Mouse (Mus musculus) stomach, embryonic 16.5 days (tissue): ENCODE measurements around the gene Tsacc. TPM values are rescaled to one million over a fixed set of nuclear protein-coding genes. Genes with fewer than 3 reads are reported as not detected.
"Not testable (repeated sequence)": the region's sequence is repeated elsewhere in the genome, so short reads cannot be mapped to it uniquely, and the experiment has no call there.

ENCODE experiments used
- ATAC-seq: fragments of 200-750 bp; cut with Nextera tagmentation; 2 replicates; pipeline ENCODE4 v1.8.0; 2017; ENCODE audit warnings: moderate number of reproducible peaks, moderate TSS enrichment; ENCODE audit not compliant: insufficient read depth, low FRiP score
- H3K27ac ChIP-seq: fragments of 300-500 bp; sonication (generic); 2 replicates; pipeline ENCODE4 v1.5.1; 2014; ENCODE audit warnings: low read length
- H3K27me3 ChIP-seq: fragments of 300-500 bp; sonication (generic); 2 replicates; pipeline ENCODE4 v1.6.1; 2014; ENCODE audit warnings: low read length, control low read depth, mixed read lengths; ENCODE audit not compliant: control insufficient read depth, insufficient read depth
- H3K36me3 ChIP-seq: fragments of 300-500 bp; sonication (generic); 2 replicates; pipeline ENCODE4 v1.6.1; 2014; ENCODE audit warnings: low read length; ENCODE audit not compliant: control insufficient read depth, insufficient read depth
- H3K4me1 ChIP-seq: fragments of 300-500 bp; sonication (generic); 2 replicates; pipeline ENCODE4 v1.6.1; 2014; ENCODE audit warnings: low read length, control low read depth, mixed read lengths; ENCODE audit not compliant: control insufficient read depth, insufficient read depth
- H3K4me2 ChIP-seq: fragments of 300-500 bp; sonication (generic); 2 replicates; pipeline ENCODE4 v1.6.1; 2014; ENCODE audit warnings: low read depth, low read length, mixed read lengths
- H3K4me3 ChIP-seq: fragments of 300-500 bp; sonication (generic); replicated peaks from 2 replicates; pipeline ENCODE4 v1.5.1; 2014; ENCODE audit warnings: mild to moderate bottlenecking, low read length
- H3K9ac ChIP-seq: fragments of 300-500 bp; sonication (generic); 2 replicates; pipeline ENCODE4 v1.6.1; 2014; ENCODE audit warnings: low read length
- H3K9me3 ChIP-seq: fragments of 300-500 bp; sonication (generic); replicated peaks from 2 replicates; pipeline ENCODE4 v1.6.1; 2016; ENCODE audit warnings: low read length, control low read depth; ENCODE audit not compliant: control insufficient read depth
- WGBS: fragments of 180-500 bp; shearing (Covaris S2); extraction: QIAGEN DNeasy Blood & Tissue Kit; methylation state at CpG from one replicate; pipeline ENCODE4 v1.1.7; 2014; 5-methylcytosine and 5-hydroxymethylcytosine counted together
- polyA plus RNA-seq: library from polyadenylated mRNA; unstranded; fragments of >200 nt; fragmentation: Nextera tagmentation; extraction: Ambion mirVana; gene quantifications from 2 replicates; pipeline ENCODE4 v1.2.1, GENCODE M21; 2015

Tsacc gene
- polyA plus RNA-seq, 1 experiment from 2014 or later = 12.0 TPM

- H3K27me3 ChIP-seq = no peaks in the 10 kb centered on the region
- peak overlapping the region; percentile 83 for H3K4me3 ChIP-seq
- no peaks in the 10 kb centered on the region for H3K36me3 ChIP-seq
- peak overlapping the region; percentile 84 for H3K4me2 ChIP-seq
- peak overlapping the region; percentile 57 for H3K9ac ChIP-seq
- WGBS = 34% methylated on average over 12 of the region's 12 CpGs
- no peaks in the 10 kb centered on the region for H3K9me3 ChIP-seq
- H3K27ac ChIP-seq = peak overlapping the region; percentile 97
- peaks cover 33% of the 10 kb centered on the region for H3K4me1 ChIP-seq
- ATAC-seq = peak; percentile 67
Measured at GRCm38 (mm10) chr3:88334029-88334658, 37.3 kb upstream of the Tsacc start.

DNA sequence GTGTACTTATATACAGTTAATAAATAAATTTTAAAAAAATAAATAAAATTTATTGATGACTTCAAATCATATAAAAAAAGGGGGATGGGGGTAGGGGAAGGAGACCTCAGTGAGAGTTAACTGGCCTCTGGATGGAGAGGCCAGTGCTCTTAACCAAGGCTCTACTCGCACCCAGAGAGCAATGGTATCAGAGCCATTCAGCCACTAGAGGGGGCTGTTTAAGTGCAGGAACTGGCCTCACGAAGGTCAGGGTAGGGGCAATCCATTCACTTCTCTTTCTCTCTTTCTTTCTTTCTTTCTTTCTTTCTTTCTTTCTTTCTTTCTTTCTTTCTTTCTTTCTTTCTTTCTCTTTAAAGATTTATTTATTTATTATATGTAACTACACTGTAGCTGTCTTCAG lies 34.5 kb upstream of the Tsacc start:
- peaks cover 16% of the 10 kb centered on the region for H3K4me1 ChIP-seq
- no peak overlapping the region for H3K4me2 ChIP-seq
- no peak overlapping the region for H3K27ac ChIP-seq
- ATAC-seq = no peak
- H3K9me3 ChIP-seq = no peaks in the 10 kb centered on the region
- WGBS = 31% methylated on average over 2 of the region's 2 CpGs
- no peak overlapping the region for H3K4me3 ChIP-seq
- no peaks in the 10 kb centered on the region for H3K27me3 ChIP-seq
- H3K9ac ChIP-seq = no peak overlapping the region
- peaks cover 7% of the 10 kb centered on the region; the same call in 1 of the 2 replicates for H3K36me3 ChIP-seq

DNA sequence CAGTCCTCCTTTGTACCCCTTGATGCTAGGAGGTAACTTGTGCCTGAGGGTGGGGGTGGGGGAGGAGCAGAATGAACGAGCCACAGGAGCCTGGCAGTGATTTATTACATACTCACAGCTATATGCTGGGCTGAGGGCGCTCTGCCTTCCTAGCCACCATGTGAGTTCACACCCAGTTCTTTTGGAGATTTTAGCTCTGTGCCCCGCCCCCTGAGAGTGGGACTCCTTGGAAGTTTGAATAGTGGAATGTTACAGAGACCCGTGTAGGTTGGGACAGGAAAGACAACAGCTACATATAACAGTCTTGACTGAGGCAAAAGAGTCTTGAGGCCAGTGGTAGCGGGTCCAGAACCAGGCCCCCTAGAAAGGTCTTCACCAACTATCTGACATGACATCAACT lies 32.2 kb upstream of the Tsacc start:
- ATAC-seq = no peak
- Histone ChIP-seq H3K27ac (no peak overlapping the region), H3K27me3 (no peaks in the 10 kb centered on the region), H3K4me2 (no peak overlapping the region), H3K36me3 (peaks cover 7% of the 10 kb centered on the region; the same call in 1 of the 2 replicates), H3K9me3 (no peaks in the 10 kb centered on the region), H3K4me3 (no peak overlapping the region), H3K9ac (no peak overlapping the region), H3K4me1 (peaks cover 13% of the 10 kb centered on the region)
- 57% methylated on average over 5 of the region's 5 CpGs for WGBS

DNA sequence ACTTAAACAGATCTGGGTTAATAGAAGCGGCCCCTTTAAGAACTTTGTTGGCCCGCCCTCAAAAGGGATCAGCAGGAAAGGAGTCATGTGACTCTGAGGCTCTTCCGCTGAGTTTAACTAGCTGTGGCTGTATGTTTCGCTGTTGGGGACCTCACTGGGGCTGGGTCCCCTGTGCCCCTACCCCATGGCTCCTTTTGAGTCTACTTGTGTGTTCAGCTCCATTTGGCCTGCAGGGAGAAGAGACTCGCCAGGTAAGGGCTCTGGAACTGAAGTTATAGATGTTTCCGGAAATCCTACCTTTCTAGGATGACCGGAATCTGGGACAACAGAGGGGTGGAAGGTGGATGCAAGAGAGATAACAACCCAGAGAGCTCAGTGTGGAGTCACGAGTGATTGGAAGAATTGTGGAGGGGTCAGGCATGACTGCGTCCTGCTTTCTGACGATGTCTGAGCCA lies 28.2 kb upstream of the Tsacc start, which contains the start of gene Glmp:
TSS of gene Glmp (plus strand) at position 73 of the 455 bp plus-strand sequence.
- Histone ChIP-seq H3K36me3 (peaks cover 10% of the 10 kb centered on the region), H3K27me3 (no peaks in the 10 kb centered on the region), H3K9me3 (no peaks in the 10 kb centered on the region), H3K4me2 (peak within 1 kb of the TSS; percentile 77), H3K4me3 (peak within 1 kb of the TSS; percentile 72), H3K4me1 (peaks cover 9% of the 10 kb centered on the region), H3K9ac (peak within 1 kb of the TSS; percentile 83), H3K27ac (0 out of 2 replicates have a peak within 1 kb of the TSS, but pooled peaks have one; percentile 2)
- 0% methylated on average over 10 of the region's 10 CpGs for WGBS
- ATAC-seq = peak; percentile 84

- Histone ChIP-seq H3K36me3 (peaks cover 14% of the 10 kb centered on the region), H3K9ac (no peak overlapping the region), H3K27ac (no peak overlapping the region), H3K4me3 (no peak overlapping the region), H3K9me3 (no peaks in the 10 kb centered on the region), H3K4me1 (peaks cover 11% of the 10 kb centered on the region), H3K27me3 (no peaks in the 10 kb centered on the region), H3K4me2 (no peak overlapping the region)
- 78% methylated on average over 1 of the region's 1 CpGs for WGBS
- ATAC-seq = no peak
Measured at GRCm38 (mm10) chr3:88299172-88299571, 2.4 kb upstream of the Tsacc start.

GRCm38 (mm10) chr3:88297321-88297851 lies 587 bp upstream of the Tsacc start:
- peak overlapping the region; percentile 93 for H3K4me2 ChIP-seq
- WGBS = under 1% methylated on average over 30 of the region's 30 CpGs
- no peaks in the 10 kb centered on the region for H3K9me3 ChIP-seq
- H3K4me3 ChIP-seq = peak overlapping the region; percentile 69
- peak overlapping the region; percentile 95 for H3K9ac ChIP-seq
- H3K4me1 ChIP-seq = peaks cover 11% of the 10 kb centered on the region
- no peak for ATAC-seq
- peak overlapping the region; percentile 96 for H3K27ac ChIP-seq
- peaks cover 14% of the 10 kb centered on the region for H3K36me3 ChIP-seq
- no peaks in the 10 kb centered on the region for H3K27me3 ChIP-seq

DNA sequence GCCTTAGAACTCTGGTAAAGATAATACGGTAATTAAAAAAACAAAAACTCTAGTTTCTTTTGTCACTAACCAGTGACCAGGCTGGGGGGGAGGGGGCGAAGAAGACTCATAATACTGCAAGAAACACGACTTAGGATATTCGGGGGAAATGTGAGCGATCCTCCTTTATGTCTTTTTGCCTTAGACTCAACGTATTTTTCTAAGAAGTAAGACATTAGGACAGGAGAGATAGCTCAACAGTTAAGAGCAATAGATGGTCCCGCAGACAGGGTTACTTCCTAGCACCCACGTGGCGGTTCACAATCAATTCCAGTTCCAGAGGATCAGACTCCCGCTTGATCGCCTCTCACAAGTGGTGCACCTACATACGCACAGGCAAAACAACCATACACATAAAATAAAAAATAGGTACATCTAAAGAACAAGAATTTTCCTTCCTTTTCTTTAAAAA lies 664 bp downstream of the Tsacc start:
- peaks cover 10% of the 10 kb centered on the region for H3K36me3 ChIP-seq
- no peaks in the 10 kb centered on the region for H3K9me3 ChIP-seq
- H3K4me1 ChIP-seq = peaks cover 11% of the 10 kb centered on the region
- ATAC-seq = 0 out of 2 replicates have a peak, but pooled peaks have one; percentile 15
- peak overlapping the region; percentile 69 for H3K4me3 ChIP-seq
- H3K4me2 ChIP-seq = peak overlapping the region; percentile 74
- 1% methylated on average over 12 of the region's 12 CpGs for WGBS
- peak overlapping the region; percentile 97 for H3K27ac ChIP-seq
- H3K27me3 ChIP-seq = no peaks in the 10 kb centered on the region
- H3K9ac ChIP-seq = peak overlapping the region; percentile 85

DNA sequence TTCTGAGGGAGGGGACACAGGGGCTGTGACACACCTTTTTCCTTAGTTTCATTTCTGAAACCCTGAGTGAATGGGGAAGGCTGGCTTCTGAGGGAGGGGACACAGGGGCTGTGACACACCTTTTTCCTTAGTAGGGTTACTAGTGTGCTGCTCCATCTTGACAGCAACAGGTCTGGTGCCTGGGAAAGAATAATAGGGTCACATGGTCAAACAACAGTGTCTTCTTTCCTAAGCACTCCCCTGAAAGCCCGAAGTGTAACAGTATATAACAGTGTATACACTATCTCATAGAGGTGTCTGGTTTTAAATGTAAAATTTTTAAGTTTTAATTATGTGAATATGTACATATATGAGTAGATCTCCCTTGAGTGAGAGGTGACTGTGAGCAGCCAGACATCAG lies 1.5 kb downstream of the Tsacc start:
- ATAC-seq, H3K27me3 ChIP-seq, H3K9me3 ChIP-seq, H3K4me3 ChIP-seq, H3K27ac ChIP-seq, H3K36me3 ChIP-seq: not testable (repeated sequence)
- peak overlapping the region; percentile 74 for H3K4me2 ChIP-seq
- H3K4me1 ChIP-seq = peaks cover 11% of the 10 kb centered on the region
- WGBS = 42% methylated on average over 1 of the region's 1 CpGs
- H3K9ac ChIP-seq = peak overlapping the region; percentile 85

GRCm38 (mm10) chr3:88291970-88292369 lies 4.8 kb downstream of the Tsacc start:
- Histone ChIP-seq H3K27ac (no peak overlapping the region), H3K4me3 (no peak overlapping the region), H3K9me3 (no peaks in the 10 kb centered on the region), H3K36me3 (no peaks in the 10 kb centered on the region), H3K4me2 (no peak overlapping the region), H3K27me3 (no peaks in the 10 kb centered on the region), H3K9ac (no peak overlapping the region), H3K4me1 (peaks cover 2% of the 10 kb centered on the region; the same call in 1 of the 2 replicates)
- WGBS = 54% methylated on average over 4 of the region's 4 CpGs
- ATAC-seq = no peak
